Mouse (Mus musculus) ES-E14 (cell line): ENCODE measurements at regions not wholly inside any gene's neighbourhood (a gene's known extent, or its start where the extent isn't known, plus 50 kb on each side); places are given as distances from the start of the nearest gene placed in this dataset.

Experiments
- DNase-seq: peaks from one replicate; pipeline ENCODE4 v3.0.0-alpha.2; 2013; ENCODE audit warnings: low read depth, low spot score
- H3K27ac ChIP-seq: 2 replicates; pipeline ENCODE4 v1.5.1; 2012; ENCODE audit warnings: low read depth, mild to moderate bottlenecking, low read length, moderate library complexity, mixed read lengths; ENCODE audit not compliant: poor library complexity, insufficient read depth, severe bottlenecking
- H3K36me3 ChIP-seq: 2 replicates; pipeline ENCODE4 v1.6.1; 2012; ENCODE audit warnings: mild to moderate bottlenecking, low read length, moderate library complexity, mixed read lengths; ENCODE audit not compliant: control insufficient read depth, poor library complexity, insufficient read depth, severe bottlenecking
- H3K4me1 ChIP-seq, 2 experiments: fragments of 150-350 bp in 1 of 2; sonication (generic) in 1 of 2; 2 replicates each; pipeline ENCODE4 v1.6.1; 2012; ENCODE audit warnings: low read length in 2 of 2, mild to moderate bottlenecking in 1 of 2, mixed read lengths in 1 of 2; ENCODE audit not compliant: control insufficient read depth in 2 of 2, insufficient read depth in 2 of 2, poor library complexity in 1 of 2
- H3K4me3 ChIP-seq, 2 experiments: fragments of 150-350 bp in 1 of 2; sonication (generic) in 1 of 2; 2 replicates each; pipeline ENCODE4 v1.5.1; 2012; ENCODE audit warnings: low read length in 2 of 2, low read depth in 1 of 2, mild to moderate bottlenecking in 1 of 2, mixed read lengths in 1 of 2; ENCODE audit not compliant: insufficient read depth in 1 of 2, poor library complexity in 1 of 2, severe bottlenecking in 1 of 2
- H3K9ac ChIP-seq: 2 replicates; pipeline ENCODE4 v1.6.1; 2012; ENCODE audit warnings: low read depth, mild to moderate bottlenecking, low read length, mixed read lengths; ENCODE audit not compliant: poor library complexity, insufficient read depth, severe bottlenecking
- H3K9me3 ChIP-seq: fragments of 150-350 bp; sonication (generic); 2 replicates; pipeline ENCODE4 v1.6.1; 2012; ENCODE audit warnings: low read depth, mild to moderate bottlenecking, low read length; ENCODE audit not compliant: control insufficient read depth, insufficient read depth
- CHD2 ChIP-seq: IDR thresholded peaks from 2 replicates; pipeline ENCODE4 v1.6.1; 2014; ENCODE audit warnings: mild to moderate bottlenecking, low read depth, low read length, inconsistent platforms
- HCFC1 ChIP-seq: IDR thresholded peaks from 2 replicates; pipeline ENCODE4 v1.6.1; 2012; ENCODE audit warnings: low read length, inconsistent platforms, borderline replicate concordance; ENCODE audit not compliant: insufficient read depth
- MAFK ChIP-seq: IDR thresholded peaks from 2 replicates; pipeline ENCODE4 v1.6.1; 2014; ENCODE audit warnings: mild to moderate bottlenecking, low read depth, low read length, inconsistent platforms; ENCODE audit not compliant: insufficient read depth
- ZC3H11A ChIP-seq: IDR thresholded peaks from 2 replicates; pipeline ENCODE4 v1.6.1; 2012; ENCODE audit warnings: low read depth, mild to moderate bottlenecking, inconsistent platforms, low read length, borderline replicate concordance
- ZNF384 ChIP-seq: IDR thresholded peaks from 2 replicates; pipeline ENCODE4 v1.6.1; 2012; ENCODE audit warnings: low read depth, low read length, inconsistent platforms
- in situ Hi-C, 2 experiments: fragments of 600-800 bp; cut with MboI; formaldehyde crosslinking; loops; one replicate each; pipeline ENCODE4 v1.15.1; 2025; ENCODE audit warnings: low sequenced_read_pairs in 2 of 2, inconsistent platforms in 1 of 2; ENCODE audit not compliant: unreplicated experiment in 2 of 2

DNA sequence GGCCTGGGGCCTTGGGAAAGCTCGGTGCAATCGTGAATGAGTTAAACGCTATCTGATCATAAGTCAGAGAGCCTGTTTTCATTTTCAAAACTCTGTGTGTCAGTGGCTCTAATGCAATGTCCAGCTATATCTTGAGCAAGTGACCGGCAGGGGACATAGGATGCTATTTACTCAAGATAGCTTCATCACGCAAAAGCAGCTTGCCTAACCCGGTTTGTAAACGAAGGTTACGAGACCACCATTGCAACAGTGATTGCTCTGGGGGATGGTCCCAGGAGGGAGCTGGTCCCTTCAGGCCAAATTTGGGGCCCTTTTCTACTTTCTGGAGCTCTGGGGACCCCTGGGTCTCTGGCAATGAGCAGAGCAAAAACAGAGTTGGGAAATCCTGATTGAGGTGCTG lies 309.3 kb downstream of the 4933412E24Rik start:
- Histone ChIP-seq H3K4me1 (no peaks in the 10 kb centered on the region), H3K9me3 (no peaks in the 10 kb centered on the region), H3K9ac (no peak overlapping the region), H3K36me3 (no peaks in the 10 kb centered on the region), H3K27ac (no peak overlapping the region), H3K4me3 (no peak overlapping the region)
- TF ChIP-seq ZC3H11A: no peak
- TF ChIP-seq HCFC1: no peak
- no peak for TF ChIP-seq CHD2
- no peak for TF ChIP-seq ZNF384
- no peak for TF ChIP-seq MAFK
- no peak for DNase-seq
- in situ Hi-C loops: no loop called here
